Mouse (Mus musculus) left cerebral cortex, adult 11 months (tissue): ENCODE measurements around the gene Zdbf2.
"Not testable (repeated sequence)": the region's sequence is repeated elsewhere in the genome, so short reads cannot be mapped to it uniquely, and the experiment has no call there.

Experiments used
- DNase-seq: peaks from one replicate; pipeline ENCODE4 v3.0.0; 2022; ENCODE audit warnings: low spot score

Zdbf2 gene

DNA sequence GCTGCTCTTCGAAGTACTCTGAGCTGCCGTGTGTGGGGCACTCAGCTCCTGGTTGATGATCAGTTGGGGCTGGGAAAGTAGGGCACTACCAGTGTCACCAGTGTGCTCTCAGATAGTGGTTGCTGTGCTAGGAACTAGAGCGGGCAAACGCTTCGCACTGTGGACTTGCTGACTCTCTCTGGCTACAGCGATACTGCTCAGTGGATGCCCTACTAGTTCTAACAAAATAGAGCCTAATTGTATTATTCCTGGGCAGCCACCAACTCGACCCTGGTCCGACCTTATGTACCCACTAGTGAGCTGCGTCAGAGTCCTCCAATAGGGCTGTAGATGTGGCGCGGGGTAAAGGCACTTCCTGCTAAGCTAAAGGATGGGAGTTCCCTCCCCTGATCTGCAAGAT lies 9.4 kb upstream of the Zdbf2 start:
- DNase-seq = no peak

- no peak for DNase-seq
Measured at GRCm38 (mm10) chr1:63265461-63265860, 7.6 kb upstream of the Zdbf2 start.

DNA sequence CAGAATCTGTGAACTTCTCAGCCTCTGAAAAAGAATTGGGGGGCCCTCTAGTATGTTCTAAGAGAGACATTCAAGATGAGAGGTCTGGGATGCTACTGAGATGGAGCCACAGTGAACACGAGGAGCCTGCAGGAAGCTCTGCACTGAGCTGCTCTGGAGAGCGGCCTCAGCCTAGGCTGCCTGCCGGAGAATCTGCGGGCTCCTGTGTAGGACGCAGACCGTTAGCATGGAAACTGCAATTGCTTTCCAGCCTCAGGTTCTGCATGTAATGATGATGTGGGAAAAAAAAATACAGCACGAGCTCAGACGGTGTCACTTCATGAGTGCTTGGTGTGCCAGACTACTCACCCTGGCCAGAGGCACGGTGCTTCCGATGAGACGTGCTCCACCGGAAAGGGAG lies 6.9 kb upstream of the Zdbf2 start:
- DNase-seq = no peak

DNA sequence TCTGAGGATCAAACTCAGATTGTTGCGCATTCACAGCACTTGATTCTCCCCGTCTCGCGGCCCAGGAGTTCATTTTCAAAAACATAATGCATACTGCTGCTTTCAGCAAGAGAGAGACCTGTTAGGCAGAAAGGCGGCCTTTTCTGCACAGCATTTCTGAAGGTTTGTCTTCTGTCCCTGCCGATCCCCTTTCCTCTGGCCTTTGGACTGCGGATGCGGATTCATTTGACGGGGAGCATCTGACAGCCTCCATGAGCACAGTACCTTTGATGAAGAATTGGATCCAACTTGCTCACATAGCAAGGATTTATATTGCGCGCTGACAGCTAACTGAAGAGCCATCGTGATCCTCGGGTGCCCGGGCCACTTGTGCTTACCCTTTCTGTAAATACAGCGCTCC lies 6.3 kb upstream of the Zdbf2 start:
- DNase-seq = no peak

- DNase-seq = no peak
Measured at GRCm38 (mm10) chr1:63272125-63272675, 865 bp upstream of the Zdbf2 start.

DNA sequence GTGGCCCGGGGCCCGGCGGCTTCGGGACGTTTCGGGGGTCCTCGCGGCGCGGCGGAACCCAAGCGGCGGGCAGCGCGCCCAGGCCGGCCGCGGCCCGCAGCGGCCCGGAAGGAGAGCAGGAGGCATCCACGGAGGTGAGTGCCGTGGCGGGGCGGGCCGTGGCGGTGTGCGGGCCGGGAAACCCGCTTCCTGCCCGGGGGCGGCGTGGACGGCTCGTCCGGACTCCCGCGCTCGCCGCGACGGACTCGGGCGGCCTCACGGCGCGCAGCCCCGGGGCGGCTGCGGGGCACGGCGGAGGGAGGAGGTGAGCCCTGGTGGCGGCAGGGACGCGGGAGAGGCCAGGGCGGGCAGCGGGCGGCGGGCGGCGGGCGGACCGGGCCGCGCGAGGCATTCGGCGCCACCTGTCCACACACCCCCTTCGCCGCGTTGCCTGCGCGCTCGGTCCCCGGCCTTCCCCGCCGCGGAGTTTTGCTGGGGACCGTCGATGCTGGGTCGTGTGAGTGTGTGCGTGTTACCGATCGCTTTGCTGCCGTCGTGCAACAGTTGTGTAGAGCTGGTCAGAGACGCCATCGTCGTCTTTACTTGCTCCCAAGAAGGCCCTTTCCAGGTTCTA lies 380 bp downstream of the Zdbf2 start:
- no peak for DNase-seq

- DNase-seq = no peak
Measured at GRCm38 (mm10) chr1:63274046-63274730, 1.1 kb downstream of the Zdbf2 start.

DNA sequence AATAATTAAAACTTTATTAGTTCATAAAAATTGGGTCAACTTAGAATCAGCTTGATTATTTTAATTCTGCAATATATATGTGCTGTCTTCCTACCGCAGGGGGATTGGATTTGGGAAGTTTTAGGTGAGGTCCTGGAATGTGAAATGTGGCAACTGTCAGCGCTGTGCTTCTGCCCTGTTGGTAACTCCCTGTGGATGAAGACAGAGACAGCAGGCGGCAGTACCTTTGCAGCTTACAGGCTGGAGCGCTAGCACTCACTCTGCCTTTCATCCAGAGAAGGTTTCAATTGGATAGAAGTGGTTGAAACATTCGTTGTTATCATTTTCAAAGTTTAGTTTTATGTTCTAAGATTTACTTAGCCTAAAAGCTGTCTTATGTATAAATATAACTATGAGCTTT lies 5.0 kb downstream of the Zdbf2 start:
- no peak for DNase-seq

DNA sequence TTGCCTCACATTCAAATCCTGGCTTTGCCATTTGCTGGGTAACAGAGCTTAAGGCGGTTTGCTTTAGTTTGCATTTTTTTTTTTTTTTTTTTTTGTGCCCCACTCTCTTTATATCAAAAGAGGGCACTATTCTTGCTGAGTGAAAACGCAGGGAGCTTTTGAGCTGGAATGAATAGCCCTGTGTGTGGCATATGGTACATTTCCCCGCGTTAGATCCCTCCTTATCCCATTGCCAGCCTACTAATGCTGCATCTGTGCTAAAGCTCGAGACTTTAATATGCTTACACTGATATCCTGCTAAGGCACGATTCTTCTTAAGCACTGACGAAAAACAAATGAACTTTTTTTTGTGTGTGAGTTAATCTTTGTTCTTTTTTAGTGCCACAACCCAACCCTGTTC lies 20.9 kb downstream of the Zdbf2 start:
- DNase-seq = no peak

DNA sequence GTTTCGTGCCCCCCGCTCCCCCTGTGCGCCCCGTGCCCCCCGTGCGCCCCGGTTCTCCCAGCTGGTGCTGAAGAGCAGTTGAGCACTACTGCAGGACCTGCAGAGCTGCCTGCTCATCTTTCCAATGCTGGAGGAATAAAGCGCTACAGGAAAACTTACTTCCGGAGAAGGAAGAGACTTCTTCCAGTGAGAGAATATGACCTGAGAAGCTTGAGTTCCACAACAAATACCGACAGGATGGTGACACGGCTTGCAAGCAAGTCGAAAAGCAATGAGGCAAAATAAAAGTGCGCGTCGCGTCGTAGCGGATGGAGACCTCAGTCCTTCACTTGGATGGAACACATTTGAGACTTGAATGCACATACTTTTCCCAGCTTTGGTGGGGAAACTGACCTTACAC lies 36.6 kb downstream of the Zdbf2 start:
- DNase-seq = no peak

GRCm38 (mm10) chr1:63323565-63324132 lies 50.6 kb downstream of the Zdbf2 start:
- not testable (repeated sequence) for DNase-seq
